Mouse (Mus musculus) bone marrow macrophage, adult 2 months (primary cell): ENCODE data around the gene 2700081O15Rik.

Experiments
- CTCF ChIP-seq: IDR thresholded peaks from 2 replicates; pipeline ENCODE4 v1.5.1; 2012; ENCODE audit warnings: low read depth, mild to moderate bottlenecking, low read length, moderate library complexity
- POLR2A ChIP-seq: IDR thresholded peaks from 2 replicates; pipeline ENCODE4 v1.6.1; 2012; ENCODE audit warnings: mild to moderate bottlenecking, low read depth, low read length, borderline replicate concordance

DNA sequence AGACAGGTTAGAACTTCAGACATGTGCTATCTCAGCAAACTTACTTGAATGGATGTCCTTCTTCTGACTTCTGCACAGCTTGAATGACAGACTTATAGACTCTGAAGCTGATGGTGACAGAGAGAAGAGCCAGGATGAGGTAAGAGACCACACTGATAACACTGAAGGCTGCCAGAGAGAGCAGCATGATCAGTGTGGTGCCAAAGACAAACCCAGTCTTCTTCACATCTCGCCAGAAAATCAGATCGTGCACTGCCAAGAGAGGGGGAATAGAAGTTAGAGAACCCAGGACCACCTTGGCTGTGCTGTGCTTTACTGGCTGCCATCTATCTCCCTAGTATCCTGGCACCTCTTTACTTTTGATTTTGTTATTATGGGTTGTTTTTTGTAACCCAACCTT is 17.5 kb downstream of the 2700081O15Rik start:
- TF ChIP-seq CTCF: no peak
- TF ChIP-seq POLR2A: no peak
